Mouse (Mus musculus): Measurements from ENCODE around the gene Zfp865. TPM values are rescaled to one million over a fixed set of nuclear protein-coding genes. Genes with fewer than 3 reads are reported as not detected.
"Not testable (repeated sequence)": the region's sequence is repeated elsewhere in the genome, so short reads cannot be mapped to it uniquely, and the experiment has no call there.

Zfp865 gene
- polyA plus RNA-seq (2012; rRNA removed): 33.1 and 35.5 TPM in 2 replicates

DNA sequence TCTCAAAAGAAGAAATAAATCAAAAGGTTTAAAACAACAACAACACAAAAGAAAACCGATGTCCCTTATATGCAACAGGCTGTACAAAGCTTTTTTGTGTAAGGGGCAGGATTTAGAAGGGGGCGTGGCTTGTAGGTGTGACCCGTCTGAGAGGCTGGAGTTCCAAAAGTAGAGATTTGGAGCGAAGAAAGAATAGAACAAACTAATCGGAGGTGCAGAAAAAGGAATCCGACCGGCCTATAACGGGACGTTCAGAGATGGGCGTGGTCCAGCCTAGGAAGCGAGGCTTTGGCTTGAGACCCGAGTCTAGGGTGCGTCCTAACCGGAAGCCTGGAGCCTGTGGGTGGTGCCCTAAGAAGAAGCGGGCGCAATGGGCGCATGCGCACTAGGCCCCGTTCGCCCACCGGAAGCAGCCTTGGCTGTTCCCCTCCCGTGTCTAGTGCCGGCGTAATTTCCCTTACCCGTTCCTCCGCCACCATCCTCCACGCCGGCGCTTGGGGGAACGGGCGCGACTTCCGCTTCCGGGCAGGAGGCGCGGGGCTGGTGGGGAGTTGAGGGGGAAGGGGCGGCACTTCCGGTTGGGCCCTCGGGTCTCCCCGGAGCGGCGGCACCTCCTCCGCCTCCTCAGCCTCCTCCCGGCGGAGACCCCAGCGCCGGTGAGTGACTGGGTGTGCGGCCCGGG lies at the start of gene Zfp865, which contains the start of gene Ccdc106:
Gene Zfp865, plus strand, starts transcription at position 377 of the 682 bp plus-strand sequence.
Gene Ccdc106, plus strand, starts transcription at position 554 of the 682 bp plus-strand sequence.
- DNase-seq (ENCODE audit: extremely low spot score in 1 of 2, low spot score in 1 of 2): peak; percentile 99 to 100

DNA sequence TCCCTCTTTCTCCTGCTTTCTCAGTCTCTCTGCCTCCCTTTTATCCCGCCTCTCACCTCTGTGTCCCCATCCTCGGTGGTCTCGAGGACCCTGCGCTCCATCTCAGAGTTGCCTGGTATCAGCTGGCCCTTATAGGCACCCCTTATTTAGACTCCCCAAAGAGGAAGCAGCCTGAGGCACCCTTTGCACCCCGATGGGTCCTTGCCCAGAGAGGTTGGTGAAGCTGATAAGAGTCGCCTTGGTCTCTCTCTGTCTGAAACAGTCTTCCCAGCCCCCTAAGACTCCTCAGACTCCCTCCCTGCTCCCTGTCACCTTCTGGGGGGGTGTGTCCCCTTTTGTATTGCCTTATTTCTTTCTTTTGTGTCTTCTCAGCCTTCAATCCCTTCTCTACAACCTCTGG lies 49.1 kb upstream of the Zfp865 start, which contains the start of gene Sbk3:
Gene Sbk3, minus strand, starts transcription at position 101 of the 400 bp plus-strand sequence.
- DNase-seq (ENCODE audit: extremely low spot score in 1 of 2, low spot score in 1 of 2): no peak

DNA sequence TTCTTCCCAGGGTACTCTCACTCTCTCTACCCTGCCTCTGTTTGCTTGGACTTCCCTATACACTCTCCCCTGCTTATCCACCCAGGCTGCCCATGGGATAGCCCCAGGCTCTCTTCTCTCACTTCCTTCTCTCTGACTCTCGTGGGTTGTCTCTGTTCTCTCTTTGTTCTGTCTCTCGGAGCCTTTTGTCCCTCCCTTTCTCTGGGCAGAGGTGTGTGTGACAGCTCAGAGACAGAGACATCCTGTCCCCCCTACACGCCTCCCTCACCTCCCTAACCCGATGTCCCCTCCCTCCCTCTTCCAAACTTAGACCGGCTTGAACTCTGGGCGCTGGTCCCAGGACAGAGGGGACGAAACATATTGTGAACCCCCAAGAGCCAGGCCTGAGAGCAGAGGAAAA lies 48.5 kb upstream of the Zfp865 start:
- DNase-seq (ENCODE audit: extremely low spot score in 1 of 2, low spot score in 1 of 2): no peak

DNA sequence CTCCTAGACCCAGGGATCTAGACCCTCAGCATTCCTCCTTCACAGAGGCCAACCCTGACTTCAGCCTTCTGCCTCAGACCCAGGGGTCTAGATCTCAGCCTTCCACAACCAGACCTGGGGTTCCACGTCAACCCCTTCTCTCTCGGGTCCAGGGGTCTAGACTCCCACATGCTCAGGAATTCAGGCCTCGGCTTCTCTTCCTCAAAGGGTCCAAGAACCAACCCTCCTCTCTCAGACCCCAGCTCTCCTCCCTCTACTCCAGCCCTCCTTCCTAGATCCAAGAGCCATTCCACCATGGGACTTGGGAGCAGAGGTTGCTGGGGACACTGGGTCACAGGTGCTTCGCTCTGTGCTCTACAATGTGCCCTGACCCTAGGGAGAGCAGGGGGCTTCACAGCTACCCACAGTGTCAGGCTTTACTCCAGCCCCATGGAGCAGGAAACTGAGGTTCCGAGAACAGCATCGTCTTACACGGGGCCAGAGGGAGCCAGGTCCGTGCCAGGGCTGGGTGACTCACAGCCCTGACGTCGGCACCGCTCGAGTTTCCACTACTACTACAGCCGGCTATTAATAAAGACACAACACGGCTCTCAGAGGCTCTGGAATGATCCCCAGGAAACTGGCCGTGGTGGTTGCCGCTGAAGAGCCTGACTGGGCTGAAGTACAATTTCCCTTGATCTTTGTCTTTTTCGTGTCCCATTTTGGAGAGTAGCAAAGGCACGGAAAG lies 47.7 kb upstream of the Zfp865 start:
- no peak for DNase-seq (ENCODE audit: extremely low spot score in 1 of 2, low spot score in 1 of 2)

DNA sequence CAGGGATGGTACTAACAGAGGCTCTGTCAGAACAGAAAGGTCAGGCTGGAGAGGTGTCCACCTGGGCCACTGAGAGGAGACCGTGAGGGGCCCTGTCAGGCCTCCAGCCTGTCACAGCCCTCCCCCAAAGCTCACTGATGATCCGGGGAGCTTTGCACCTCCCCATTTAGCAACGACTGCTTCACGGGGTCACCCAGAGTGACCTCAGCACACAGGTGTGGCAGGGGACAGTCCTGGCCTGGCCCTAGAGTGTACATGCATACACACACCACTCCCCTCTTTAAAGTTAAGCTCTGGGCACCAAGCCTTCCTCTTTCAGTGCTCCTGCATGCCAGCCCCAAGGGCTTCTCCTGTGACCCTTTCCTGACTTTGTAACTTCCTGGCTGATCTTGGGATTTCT lies 44.7 kb upstream of the Zfp865 start:
- DNase-seq (ENCODE audit: extremely low spot score in 1 of 2, low spot score in 1 of 2): no peak

DNA sequence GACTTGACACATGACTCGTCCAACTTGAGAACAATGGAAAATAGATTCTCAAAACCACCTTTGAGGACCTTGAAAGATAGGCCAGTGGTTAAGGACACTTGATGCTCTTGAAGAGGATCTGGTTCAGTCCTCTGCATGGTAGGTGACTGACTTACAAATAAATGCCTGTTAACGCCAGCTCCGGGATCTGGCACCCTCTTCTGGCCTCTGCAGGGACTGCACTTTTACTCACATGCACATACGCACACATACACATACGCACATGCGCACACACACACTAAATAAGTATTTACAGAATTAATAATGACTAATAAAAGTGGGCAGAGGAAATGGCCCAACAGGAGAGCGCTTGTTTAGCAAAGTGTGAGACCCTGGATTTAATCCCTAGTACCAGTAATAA lies 43.3 kb upstream of the Zfp865 start:
- no peak for DNase-seq (ENCODE audit: extremely low spot score in 1 of 2, low spot score in 1 of 2)

DNA sequence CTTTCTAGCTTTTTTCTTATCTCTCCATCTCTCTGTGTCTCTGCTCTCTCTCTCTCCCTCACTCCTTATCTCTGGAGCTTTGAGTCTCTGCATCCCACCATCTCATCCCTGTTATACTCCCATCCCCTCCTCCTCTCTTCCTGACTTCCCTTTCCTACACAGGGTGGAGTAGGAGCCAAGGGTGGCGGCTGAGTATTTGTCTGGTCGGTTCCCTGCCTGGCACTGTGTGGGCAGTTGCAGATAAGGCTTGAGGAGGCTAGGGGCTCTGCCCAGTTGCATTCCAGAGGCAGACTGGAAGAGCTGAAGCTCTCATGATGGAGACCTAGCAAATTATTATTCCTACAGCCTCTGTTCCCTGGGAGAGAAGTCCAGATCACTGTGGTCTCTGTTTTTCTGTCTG lies 31.9 kb upstream of the Zfp865 start:
- DNase-seq (ENCODE audit: extremely low spot score in 1 of 2, low spot score in 1 of 2): no peak

DNA sequence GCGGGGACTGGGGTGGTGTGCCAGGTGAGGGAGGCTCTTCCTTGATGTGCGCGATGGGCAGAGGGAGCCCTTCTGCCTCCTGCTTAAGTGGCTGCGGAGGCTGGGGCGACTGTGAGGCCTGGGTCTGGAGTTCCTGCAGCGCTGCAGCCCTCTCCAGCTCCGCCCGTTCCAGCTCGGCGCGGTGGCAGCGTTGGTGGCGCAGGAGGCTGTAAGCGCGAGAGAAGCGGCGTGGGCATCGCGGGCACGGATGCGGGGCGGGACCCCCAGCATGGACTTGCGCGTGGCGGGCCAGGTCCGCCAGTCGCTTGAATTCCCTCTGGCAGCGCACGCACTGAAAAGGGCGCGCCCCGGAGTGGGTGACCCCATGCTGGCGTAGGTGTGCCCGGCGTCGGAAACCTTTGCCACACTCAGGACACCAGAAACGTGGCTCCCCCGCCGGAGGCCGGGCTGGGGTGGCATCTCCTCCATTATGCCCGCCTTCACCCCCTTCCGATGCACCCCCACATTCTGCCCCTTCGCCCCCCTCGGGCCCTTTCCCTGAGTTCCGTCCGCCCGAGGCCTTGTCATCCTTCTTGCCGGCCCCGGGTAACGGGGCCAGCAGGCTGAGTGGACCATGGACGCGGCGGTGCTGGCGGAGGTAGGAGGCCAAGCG lies 26.7 kb upstream of the Zfp865 start:
- no peak for DNase-seq (ENCODE audit: extremely low spot score in 1 of 2, low spot score in 1 of 2)

DNA sequence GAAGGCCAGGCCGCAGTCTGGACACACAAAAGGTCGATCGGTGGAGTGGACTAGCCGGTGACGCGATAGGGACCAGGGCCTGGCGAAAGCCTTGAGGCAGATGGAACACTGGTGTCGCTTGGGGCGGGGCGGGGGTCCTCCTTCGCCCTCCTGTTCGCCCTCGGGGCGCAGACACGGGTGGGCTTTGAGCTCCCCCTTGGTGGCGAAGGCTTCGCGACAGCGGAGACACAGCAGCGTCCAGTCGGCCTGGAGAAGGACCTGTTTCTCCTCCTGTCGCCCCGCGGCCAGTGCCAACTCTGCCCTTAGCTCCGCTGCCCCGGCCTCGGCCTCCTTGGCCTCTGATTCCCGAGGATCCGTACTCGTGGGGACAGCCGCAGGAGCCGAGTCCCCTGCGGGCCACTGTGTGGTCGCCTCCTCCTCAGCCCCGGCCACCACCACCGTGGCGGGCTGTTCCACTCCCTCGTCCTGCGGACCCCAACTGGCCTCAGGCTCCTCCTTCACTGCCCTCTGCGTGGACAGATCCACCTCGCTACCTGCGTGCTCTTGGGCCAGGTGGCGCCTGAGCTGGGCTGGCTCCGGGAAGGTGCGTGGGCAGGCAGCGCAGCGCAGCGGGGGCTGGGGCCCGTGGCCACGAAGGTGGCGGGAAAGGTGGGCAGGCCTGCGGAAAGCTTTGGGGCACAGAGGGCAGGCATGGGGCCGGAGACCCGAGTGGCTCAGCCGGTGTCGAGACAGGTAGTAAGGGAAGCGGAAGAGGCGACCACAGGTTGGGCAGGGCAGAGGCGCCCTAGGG lies 26.0 kb upstream of the Zfp865 start:
- no peak for DNase-seq (ENCODE audit: extremely low spot score in 1 of 2, low spot score in 1 of 2)

DNA sequence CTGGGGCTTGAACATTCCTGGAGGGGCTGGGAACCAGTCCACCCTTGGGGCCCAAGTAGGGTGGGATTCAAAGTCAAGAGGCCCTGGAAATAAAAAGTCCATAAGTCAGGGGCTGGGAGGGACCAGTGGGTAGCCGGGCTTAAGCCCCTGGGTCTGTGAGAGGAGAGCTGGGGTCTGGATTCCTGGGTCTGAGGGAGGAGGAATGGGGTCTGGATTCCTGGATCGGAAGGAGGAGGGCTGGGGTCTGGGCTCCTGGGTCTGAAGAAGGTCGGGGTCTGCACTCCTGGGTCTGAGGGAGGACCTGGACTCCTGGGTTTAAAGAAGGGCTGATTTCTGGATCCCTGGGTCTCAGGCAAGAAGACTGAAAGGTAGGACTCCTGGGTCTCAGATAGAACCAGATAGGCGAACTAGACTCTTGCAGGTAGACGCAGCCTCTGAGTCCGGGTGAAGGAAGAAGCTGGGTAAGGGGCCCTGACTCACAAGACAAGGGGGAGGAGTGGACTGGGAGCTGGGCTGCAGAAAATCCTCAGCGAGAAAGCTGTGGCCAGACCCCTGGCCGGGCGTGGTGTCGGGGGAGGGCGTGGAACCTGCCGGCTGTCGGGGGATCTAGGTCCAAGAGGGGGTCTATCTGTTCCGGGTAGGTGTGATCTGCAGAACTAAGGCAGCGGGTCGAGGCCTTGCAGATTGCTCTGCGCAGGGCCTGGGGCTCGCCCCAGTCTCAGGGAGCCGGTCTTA lies 24.7 kb upstream of the Zfp865 start:
- no peak for DNase-seq (ENCODE audit: extremely low spot score in 1 of 2, low spot score in 1 of 2)

DNA sequence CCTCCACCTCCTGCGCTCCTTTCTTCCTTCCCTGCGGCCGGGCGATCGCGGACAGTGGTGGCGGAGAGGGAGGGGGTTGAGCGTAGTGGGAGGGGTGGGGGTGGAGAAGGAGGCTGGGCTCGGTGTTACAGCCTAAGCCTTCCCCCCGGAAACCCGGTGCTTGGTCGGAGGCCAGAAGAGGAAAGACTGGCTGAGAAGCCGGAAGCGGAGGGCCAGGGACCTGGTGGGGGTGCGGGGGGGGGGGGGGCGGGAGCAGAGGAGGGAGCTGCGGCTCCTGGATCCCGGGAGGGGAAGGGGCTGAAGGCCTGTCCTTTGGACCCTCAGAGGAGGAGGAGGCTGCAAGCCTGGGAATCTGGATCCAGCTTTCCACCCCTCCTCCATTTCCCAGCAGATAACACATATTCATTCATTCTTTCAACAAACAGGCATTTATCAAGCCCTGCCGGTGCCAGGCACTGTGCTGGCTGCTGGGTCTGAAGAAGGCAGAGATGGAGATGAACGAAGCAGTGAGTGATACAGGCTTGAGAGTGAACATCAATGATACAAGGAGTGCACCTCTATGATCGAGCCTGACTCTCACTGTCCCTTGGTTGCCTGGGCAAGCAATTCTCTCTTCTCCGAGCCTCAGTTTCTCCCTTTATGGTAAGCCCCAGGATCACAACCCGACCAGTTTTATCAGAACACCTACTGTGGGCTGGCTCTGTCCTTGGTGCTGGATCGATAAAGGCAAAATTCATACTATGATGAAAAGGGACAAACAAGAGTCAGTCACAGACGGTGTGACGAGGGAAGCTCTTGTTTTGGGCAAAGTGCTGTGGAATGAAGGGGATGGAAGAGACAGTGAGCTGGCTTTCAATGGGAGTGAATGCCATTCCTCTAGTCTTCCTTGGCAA lies 23.9 kb upstream of the Zfp865 start, which contains the start of gene Zfp579:
Gene Zfp579, minus strand, starts transcription at position 156 of the 893 bp plus-strand sequence.
- peak; percentile 79 to 97 for DNase-seq (ENCODE audit: extremely low spot score in 1 of 2, low spot score in 1 of 2)

DNA sequence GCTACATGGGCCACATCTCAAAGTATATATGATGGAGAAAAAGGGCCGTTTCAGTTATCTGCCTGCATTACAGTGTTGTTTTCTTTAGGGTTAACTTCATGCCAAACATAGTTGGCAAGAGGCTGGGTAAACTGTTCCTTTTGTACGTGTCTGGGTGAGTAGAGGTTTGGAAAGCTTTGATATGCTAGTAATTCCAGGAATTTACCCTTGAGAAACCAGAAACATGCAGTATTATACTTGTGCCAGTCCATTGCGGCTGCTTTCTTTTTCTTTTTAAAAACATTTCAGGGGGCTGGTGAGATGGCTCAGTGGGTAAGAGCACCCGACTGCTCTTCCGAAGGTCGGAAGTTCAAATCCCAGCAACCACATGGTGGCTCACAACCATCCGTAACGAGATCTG lies 23.2 kb upstream of the Zfp865 start:
- no peak for DNase-seq (ENCODE audit: extremely low spot score in 1 of 2, low spot score in 1 of 2)

DNA sequence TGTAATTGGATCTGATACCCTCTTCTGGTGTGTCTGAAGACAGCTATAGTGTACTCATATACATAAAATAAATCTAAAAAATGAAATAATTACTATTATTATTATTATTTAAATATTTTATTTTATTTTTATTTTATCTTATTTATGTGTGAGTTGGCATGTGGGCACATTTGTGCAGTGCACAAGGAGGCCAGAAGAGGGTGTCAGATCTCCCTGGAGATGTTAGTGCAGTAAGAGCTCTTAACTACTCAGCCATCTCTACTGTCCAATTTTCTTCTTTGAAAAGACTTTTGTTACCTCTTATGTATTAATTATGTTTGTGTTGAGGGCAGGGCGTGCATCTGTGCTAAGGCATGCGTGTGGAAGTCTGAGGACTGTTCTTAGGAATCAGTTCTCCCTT lies 20.3 kb upstream of the Zfp865 start:
- DNase-seq (ENCODE audit: extremely low spot score in 1 of 2, low spot score in 1 of 2): no peak

DNA sequence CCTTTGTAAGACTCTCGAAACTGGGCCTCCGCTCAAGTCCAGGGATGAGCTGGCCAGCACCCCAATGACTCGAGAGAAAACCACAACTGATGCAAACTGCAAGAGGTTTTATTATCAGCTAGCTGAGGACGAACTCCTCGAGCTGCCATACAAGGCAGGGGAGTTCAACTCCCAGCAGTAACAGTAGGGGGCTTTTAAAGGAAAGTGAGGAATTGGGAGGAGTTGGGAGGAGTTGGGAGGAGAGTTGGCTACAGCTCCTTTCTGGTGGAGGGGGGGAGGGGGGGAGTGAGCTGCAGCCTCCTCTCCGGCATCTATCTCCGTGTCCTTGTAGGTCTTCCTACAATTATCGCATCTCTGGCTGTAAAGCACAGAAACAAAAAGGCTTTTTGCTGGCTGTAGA lies 17.3 kb upstream of the Zfp865 start:
- not testable (repeated sequence) for DNase-seq (ENCODE audit: extremely low spot score in 1 of 2, low spot score in 1 of 2)

DNA sequence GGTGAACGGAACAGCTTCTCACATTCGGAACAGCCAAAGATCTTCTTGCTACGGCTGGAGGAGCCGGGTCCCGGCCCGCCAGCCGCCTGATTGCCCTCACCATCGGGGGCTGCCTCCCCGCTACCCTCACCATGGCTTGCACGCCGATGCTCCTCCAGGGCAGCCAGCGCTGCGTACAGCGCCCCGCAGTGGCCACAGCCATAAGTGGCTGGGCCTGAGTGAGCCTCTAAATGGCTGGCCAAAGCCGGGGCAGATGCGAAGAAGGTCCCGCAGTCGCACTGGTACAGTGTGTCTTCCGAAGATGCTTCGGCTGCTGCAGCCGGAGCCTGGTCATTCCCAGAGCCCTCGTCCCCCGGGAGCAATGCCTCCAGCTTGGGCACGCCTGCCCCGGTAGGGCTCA lies 11.9 kb upstream of the Zfp865 start:
- no peak for DNase-seq (ENCODE audit: extremely low spot score in 1 of 2, low spot score in 1 of 2)

DNA sequence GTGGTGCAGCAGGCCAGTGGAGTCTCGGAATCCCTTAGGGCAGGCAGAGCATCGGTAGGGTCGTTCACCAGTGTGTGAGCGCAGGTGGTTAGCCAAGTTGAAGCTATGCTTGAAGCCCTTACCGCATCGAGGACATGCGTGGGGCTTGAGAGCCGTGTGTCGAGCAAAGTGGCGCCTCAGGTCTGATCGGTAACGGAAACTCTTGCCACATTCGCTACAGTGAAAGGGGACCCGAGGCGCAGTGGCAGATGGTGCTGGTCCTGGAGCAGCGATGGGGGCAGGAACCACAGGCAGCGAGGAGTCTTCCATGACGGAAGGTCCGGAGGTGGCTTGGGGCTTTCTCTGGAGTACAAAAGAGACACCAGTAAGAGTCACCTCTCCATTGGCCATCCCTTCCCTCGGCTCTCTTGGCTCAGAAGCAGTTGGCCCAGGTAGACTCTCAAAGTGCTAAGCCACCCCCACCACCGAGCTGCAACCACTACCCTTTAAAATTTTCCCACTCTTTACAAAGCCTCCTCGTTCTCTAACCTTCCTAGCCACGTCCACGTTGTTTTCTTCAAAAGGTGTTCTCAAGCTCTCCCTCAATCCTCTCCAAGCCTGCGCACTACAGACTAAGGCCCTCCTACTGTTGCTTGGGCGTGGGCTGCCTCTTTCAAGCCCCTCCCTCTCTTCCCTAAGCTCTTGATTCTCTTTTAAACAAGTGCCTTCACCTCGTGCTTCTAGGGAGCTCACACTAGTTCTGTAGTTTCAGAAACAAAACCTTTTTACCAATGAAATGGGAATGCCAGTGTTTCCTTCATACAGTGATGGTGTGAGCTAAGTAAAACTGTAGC lies 7.3 kb upstream of the Zfp865 start:
- DNase-seq (ENCODE audit: extremely low spot score in 1 of 2, low spot score in 1 of 2): no peak

DNA sequence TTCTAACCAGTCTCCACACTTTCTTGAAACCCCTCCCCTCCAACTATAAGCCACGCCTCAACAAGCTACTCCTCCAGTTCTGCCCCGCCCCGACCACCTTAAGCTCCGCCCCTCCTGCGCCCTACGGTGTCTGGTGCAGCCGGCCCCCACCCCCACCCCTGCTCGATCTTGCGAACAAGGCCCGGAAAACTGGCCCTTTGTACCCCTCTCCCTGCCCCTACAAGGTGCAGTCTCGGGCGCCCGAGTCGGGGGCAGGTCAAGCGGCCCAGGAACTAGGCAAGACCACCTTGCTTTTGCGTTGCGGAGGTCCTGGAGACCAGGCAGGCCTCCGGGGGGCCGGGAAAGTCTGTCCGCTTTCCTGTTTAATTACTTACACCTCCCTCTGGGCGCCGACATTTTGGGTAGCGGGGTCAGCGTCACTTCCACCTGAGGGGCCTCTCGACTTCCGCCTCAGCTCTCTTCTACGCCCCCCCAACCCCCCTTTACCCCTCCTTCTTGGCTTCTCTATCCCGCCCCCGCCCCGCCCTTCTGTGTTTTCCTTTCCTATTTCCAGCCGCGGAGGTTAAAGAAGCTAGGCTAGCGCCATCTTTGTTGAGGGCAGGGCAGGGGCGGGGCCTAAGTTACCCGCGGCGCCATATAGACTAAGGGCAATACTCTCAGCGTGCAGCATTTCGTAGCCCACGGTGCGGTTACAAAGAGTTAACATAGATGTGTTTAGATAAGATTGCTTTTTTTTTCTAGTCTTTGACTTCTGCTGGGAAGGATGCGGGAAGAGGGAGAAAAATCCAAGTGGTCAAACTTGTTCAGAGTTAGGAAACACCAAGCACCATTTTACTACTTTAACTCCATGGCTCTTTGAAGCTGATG lies 5.7 kb upstream of the Zfp865 start, which contains the start of the genes Zfp524 and Fiz1:
Gene Zfp524, plus strand, starts transcription at position 165 of the 867 bp plus-strand sequence.
Gene Fiz1, minus strand, starts transcription at position 447 of the 867 bp plus-strand sequence.
- DNase-seq (ENCODE audit: extremely low spot score in 1 of 2, low spot score in 1 of 2): peak; percentile 95 to 99
